ENCODE assay signal across 24 mouse cellular contexts in genomic region chr4:123289038-123289437, GRCm38 (mm10). TPM values are rescaled to one million over a fixed set of nuclear protein-coding genes. Genes with fewer than 3 reads are reported as not detected.
"Had no signal": no experiment of that assay in that cellular context is flagged by ENCODE, and none has a peak within 500 bp of the region (broad histone marks: within the 10 kb centered on the region; RNA-seq: fewer than 3 reads in every experiment).

No protein-coding gene starts in this region.

- H3K4me2 ChIP-seq: limb, embryonic 15.5 days; midbrain, embryonic 13.5 days; neural tube, embryonic 12.5 days had no signal

- H3K27ac ChIP-seq: kidney, postnatal 0 days; limb, embryonic 15.5 days; midbrain, embryonic 13.5 days; neural tube, embryonic 12.5 days had no signal

- H3K4me3 ChIP-seq: limb, embryonic 15.5 days; midbrain, embryonic 13.5 days; myocyte; neural tube, embryonic 12.5 days had no signal

- ATAC-seq: midbrain, embryonic 13.5 days had no signal

- DNase-seq: kidney, adult 11 months; kidney, adult 9 months; layer of hippocampus, adult 9-11 months; layer of hippocampus, postnatal 36 days; lung, adult 18-20 months; retina, postnatal 1 day; right cerebral cortex, postnatal 4 days; spleen, adult 18-20 months; thymus, adult 2 months; thymus, postnatal 25 days had no signal

- H3K9ac ChIP-seq: limb, embryonic 15.5 days; midbrain, embryonic 13.5 days; neural tube, embryonic 12.5 days had no signal

- H3K9me3 ChIP-seq: limb, embryonic 15.5 days; midbrain, embryonic 13.5 days; neural tube, embryonic 12.5 days had no signal

- H3K27me3 ChIP-seq: limb, embryonic 15.5 days; midbrain, embryonic 13.5 days; neural tube, embryonic 12.5 days had no signal

RNA-seq across cellular contexts. Expression of gene Oxct2a, which starts 34.4 kb away (rescaled TPM):
- total RNA-seq: layer of hippocampus, adult 18-20 months; left cerebral cortex, postnatal 25 days; megakaryocyte-erythroid progenitor cell, adult 5-6 weeks; neutrophil, adult 5-6 weeks had no signal
- polyA plus RNA-seq: kidney, postnatal 0 days; limb, embryonic 11.5 days; lung, embryonic 16.5 days; midbrain, embryonic 13.5 days; neural tube, embryonic 12.5 days; stomach, embryonic 14.5 days; urinary bladder, adult 2 months had no signal

RNA-seq across cellular contexts. Expression of gene Bmp8a, which starts 54.0 kb away (rescaled TPM):
- total RNA-seq: layer of hippocampus, adult 18-20 months; layer of hippocampus, postnatal 36 days; left cerebral cortex, adult 8-10 months; megakaryocyte-erythroid progenitor cell, adult 5-6 weeks; neutrophil, adult 5-6 weeks had no signal
- polyA plus RNA-seq: stomach, embryonic 14.5 days had no signal

RNA-seq across cellular contexts. Expression of gene Heyl, which starts 55.7 kb away (rescaled TPM):
- total RNA-seq: neutrophil, adult 5-6 weeks had no signal
